Mouse (Mus musculus): Measurements from ENCODE around the gene Dnajc12. TPM values are rescaled to one million over a fixed set of nuclear protein-coding genes. Genes with fewer than 3 reads are reported as not detected.

Dnajc12 gene
- polyA plus RNA-seq (2012; rRNA removed), result 0.23 and 0.49 TPM in 2 replicates

DNA sequence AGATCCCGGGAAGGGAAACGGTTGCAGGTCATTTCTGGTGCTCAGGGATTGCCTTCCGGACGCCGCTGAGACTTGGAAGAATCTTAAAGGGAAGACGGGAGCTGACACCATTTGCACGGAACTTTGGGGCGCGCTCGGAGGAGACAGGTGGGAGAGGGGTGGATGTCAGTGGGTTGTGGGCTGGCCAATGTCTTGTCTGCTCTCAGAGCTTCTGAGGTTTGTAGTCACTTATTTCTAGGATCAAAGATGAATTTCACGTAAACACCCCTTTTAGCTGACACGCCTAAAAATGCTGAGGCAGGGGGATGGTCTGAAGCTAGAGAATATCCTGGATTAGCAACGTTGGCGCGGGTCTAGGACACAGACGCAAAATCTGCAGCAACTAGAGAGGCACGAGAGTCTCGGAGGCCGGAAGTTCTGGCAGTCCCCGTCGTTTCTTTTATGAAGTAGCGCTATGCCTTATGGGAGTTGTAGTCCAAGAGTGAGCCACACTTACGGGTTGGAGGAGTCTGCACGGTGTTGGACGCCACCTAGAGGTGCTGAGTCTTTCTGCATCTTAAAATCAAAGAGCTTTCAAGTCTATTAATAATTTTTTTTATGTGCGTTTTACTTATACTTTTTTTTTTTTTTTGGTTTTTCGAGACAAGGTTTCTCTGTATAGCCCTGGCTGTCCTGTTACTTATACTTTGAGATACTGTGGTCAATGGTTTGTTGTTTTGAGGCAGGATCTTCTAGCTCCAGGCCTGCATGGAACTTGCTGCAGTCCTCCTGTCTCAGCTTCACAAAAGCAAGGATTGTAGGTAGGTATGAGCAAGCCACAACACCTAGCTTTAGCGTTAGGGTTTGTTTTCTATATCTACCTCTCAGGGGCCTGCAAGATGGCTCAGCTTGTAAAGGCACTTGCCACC, at the start of gene Dnajc12:
Gene Dnajc12 (plus strand): TSS at position 72 of the 908 bp plus-strand sequence.
- H3K27me3 ChIP-seq (ENCODE audit: control insufficient read depth, insufficient read depth, low read length), result no peaks in the 10 kb centered on the region
- 1% methylated on average over 28 of the region's 28 CpGs for WGBS
- peak; percentile 74 to 95 for DNase-seq (ENCODE audit: low read depth in 1 of 2, low spot score in 2 of 2)
- peak within 1 kb of the TSS; percentile 63 for H3K4me3 ChIP-seq (ENCODE audit: extremely low read depth, insufficient read depth, insufficient read length)
- no peaks in the 10 kb centered on the region for H3K36me3 ChIP-seq (ENCODE audit: control insufficient read depth, insufficient read depth, low read length)
- H3K4me1 ChIP-seq (ENCODE audit: control insufficient read depth, insufficient read depth, insufficient read length), result 0 out of 2 replicates have a peak, but pooled peaks cover 2% of the 10 kb centered on the region
- H3K27ac ChIP-seq (ENCODE audit: insufficient read depth, low read length), result peak within 1 kb of the TSS; percentile 35; the same call in 1 of the 2 replicates
- TF ChIP-seq POLR2A (IDR thresholded peaks at IDR 0.05; ENCODE audit: low read depth, low read length) (peak; percentile 60), CTCF (IDR thresholded peaks at IDR 0.05; ENCODE audit: extremely low read depth, insufficient read depth, insufficient read length, insufficient replicate concordance) (peak; percentile 61; the same call in 1 of the 2 replicates)

DNA sequence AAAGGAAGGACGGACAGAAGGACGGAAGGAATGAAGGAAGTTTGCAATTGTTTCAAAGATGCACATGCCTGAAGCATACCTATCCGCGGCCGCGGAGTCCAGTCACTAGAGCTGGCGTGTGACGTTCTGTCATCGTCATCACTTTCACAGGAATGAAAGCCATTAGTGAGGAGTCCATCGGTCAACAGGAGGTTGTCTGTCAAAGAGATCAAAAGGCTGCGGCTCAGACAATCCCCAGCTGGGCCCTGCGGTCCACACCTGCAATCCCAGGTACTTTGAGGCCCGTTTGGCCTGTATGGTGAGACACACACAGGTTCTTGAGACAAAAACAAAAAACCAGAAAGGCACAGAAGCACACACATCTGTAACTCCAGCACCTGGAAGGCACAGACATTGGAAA, 45.3 kb upstream of the Dnajc12 start:
- DNase-seq (ENCODE audit: low read depth in 1 of 2, low spot score in 2 of 2), result no peak
- Histone ChIP-seq H3K4me3 (ENCODE audit: extremely low read depth, insufficient read depth, insufficient read length) (no peak overlapping the region), H3K4me1 (ENCODE audit: control insufficient read depth, insufficient read depth, insufficient read length) (no peaks in the 10 kb centered on the region), H3K27ac (ENCODE audit: insufficient read depth, low read length) (no peak overlapping the region), H3K36me3 (ENCODE audit: control insufficient read depth, insufficient read depth, low read length) (peaks cover 13% of the 10 kb centered on the region), H3K27me3 (ENCODE audit: control insufficient read depth, insufficient read depth, low read length) (no peaks in the 10 kb centered on the region)
- WGBS, result 94% methylated on average over 13 of the region's 13 CpGs
- TF ChIP-seq POLR2A (IDR thresholded peaks at IDR 0.05; ENCODE audit: low read depth, low read length) (no peak), CTCF (IDR thresholded peaks at IDR 0.05; ENCODE audit: extremely low read depth, insufficient read depth, insufficient read length, insufficient replicate concordance) (no peak)

DNA sequence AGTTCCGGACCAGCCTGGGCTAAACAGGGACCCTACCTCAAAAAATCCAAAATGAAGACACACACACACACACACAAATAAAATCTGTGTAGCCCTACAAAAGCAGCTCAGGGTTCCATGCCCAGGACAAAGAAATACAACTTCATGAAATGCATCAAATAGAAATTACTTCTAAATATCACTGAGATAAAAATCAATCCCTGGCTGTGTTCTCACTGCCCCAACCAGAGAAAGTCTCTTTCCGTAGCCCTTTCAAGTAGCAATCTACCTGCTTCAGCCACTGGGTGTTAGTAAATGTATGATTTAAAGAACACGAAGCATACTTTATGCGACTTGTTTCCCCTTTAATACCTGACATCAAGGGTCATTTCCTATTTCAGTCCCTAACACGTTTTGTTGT, 44.9 kb upstream of the Dnajc12 start:
- 26% methylated on average over 5 of the region's 5 CpGs for WGBS
- DNase-seq (ENCODE audit: low read depth in 1 of 2, low spot score in 2 of 2), result no peak
- no peak overlapping the region for H3K4me3 ChIP-seq (ENCODE audit: extremely low read depth, insufficient read depth, insufficient read length)
- H3K27ac ChIP-seq (ENCODE audit: insufficient read depth, low read length), result no peak overlapping the region
- H3K27me3 ChIP-seq (ENCODE audit: control insufficient read depth, insufficient read depth, low read length), result no peaks in the 10 kb centered on the region
- no peaks in the 10 kb centered on the region for H3K4me1 ChIP-seq (ENCODE audit: control insufficient read depth, insufficient read depth, insufficient read length)
- TF ChIP-seq POLR2A (IDR thresholded peaks at IDR 0.05; ENCODE audit: low read depth, low read length) (no peak), CTCF (IDR thresholded peaks at IDR 0.05; ENCODE audit: extremely low read depth, insufficient read depth, insufficient read length, insufficient replicate concordance) (no peak)
- H3K36me3 ChIP-seq (ENCODE audit: control insufficient read depth, insufficient read depth, low read length), result peaks cover 13% of the 10 kb centered on the region

DNA sequence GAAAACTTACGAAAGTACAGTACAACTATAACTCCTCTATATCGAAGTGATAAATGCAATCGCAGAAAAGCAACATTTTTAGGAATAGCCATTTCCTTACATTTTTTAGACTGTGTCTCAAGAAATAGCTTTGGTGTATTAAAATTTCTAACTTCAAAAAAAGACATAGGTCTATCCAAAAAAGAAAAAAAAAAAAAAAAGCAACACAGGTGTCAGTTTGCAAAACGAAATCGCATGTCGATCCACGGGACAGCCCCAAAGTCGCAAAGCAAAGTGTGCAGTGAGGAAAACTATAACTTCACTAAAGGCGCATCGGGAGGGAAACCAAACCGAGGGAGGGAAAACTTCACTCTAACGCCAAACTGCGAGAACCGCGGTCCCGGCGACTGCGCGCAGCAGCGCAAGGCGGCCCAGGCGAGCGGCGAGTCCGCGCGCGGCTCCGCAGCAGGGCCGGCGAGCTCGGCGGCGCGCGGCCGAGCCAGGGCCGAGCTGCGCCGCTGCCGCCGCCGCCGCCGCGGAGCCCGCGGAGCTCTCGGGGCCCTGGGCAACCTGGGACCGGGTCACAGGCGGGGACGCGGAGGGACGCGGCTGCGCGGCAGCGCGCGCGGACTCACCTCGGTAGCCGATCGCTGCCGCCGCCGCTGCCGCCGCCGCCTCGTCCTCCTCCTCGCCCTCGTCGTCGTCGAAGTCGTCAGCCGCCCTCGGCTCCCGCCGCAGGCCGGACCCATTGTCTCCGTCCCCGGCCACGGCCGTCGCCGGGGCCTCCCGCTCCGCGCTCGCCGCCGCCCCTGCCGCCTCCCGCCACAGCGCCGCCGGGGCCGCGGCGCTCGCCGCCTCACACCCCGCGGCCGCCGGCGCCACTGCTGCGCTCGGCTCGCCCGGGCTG, 44.0 kb upstream of the Dnajc12 start:
- no peak for TF ChIP-seq POLR2A (IDR thresholded peaks at IDR 0.05; ENCODE audit: low read depth, low read length)
- no peak for TF ChIP-seq CTCF (IDR thresholded peaks at IDR 0.05; ENCODE audit: extremely low read depth, insufficient read depth, insufficient read length, insufficient replicate concordance)
- Histone ChIP-seq H3K4me1 (ENCODE audit: control insufficient read depth, insufficient read depth, insufficient read length) (no peaks in the 10 kb centered on the region), H3K27me3 (ENCODE audit: control insufficient read depth, insufficient read depth, low read length) (no peaks in the 10 kb centered on the region), H3K4me3 (ENCODE audit: extremely low read depth, insufficient read depth, insufficient read length) (peak overlapping the region; percentile 87), H3K27ac (ENCODE audit: insufficient read depth, low read length) (peak overlapping the region; percentile 88), H3K36me3 (ENCODE audit: control insufficient read depth, insufficient read depth, low read length) (peaks cover 8% of the 10 kb centered on the region)
- WGBS, result 2% methylated on average over 103 of the region's 113 CpGs
- DNase-seq (ENCODE audit: low read depth in 1 of 2, low spot score in 2 of 2), result peak in 1 of 2 experiments; percentile 56

DNA sequence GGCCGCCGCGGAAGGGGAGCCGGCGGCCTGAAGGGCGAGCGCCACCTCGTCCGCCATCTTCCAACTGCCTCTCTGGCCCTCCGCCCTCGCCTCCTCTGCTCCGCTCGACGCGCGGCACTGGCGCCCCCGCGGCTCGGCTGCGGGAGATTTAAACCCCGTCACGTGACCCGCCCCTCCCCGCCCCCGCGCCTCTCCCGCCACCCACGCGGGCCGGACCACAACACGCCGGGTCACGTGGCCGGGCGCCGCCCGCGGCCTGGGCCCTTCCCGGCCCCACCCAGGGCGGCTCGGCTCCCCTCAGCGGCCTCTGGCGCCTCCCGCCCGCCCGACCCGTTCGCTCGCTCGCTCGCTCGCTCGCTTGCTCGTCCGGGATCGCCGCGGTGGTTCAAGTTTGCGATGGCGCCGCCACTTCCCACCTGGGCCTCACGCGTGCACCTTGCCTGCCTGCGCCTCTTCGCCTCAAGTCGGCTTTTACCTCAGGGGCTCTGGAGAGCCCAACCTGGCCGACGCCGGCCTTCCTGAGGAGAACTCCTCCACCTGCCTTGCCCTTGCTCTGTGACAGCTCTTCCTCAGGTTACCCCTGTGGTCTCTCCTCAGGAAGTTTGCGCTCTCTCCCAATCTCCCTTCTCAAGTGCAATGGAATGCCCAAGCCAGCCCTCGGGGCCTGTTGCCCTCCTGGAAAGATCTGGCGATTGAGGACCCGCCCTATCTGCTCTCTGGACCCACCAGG, 43.2 kb upstream of the Dnajc12 start:
- Histone ChIP-seq H3K4me1 (ENCODE audit: control insufficient read depth, insufficient read depth, insufficient read length) (no peaks in the 10 kb centered on the region), H3K4me3 (ENCODE audit: extremely low read depth, insufficient read depth, insufficient read length) (peak overlapping the region; percentile 87), H3K36me3 (ENCODE audit: control insufficient read depth, insufficient read depth, low read length) (peaks cover 5% of the 10 kb centered on the region; the same call in 1 of the 2 replicates), H3K27ac (ENCODE audit: insufficient read depth, low read length) (peak overlapping the region; percentile 88), H3K27me3 (ENCODE audit: control insufficient read depth, insufficient read depth, low read length) (no peaks in the 10 kb centered on the region)
- peak; percentile 69 to 91 for DNase-seq (ENCODE audit: low read depth in 1 of 2, low spot score in 2 of 2)
- 4% methylated on average over 66 of the region's 74 CpGs for WGBS
- peak; percentile 98 for TF ChIP-seq POLR2A (IDR thresholded peaks at IDR 0.05; ENCODE audit: low read depth, low read length)
- no peak for TF ChIP-seq CTCF (IDR thresholded peaks at IDR 0.05; ENCODE audit: extremely low read depth, insufficient read depth, insufficient read length, insufficient replicate concordance)

DNA sequence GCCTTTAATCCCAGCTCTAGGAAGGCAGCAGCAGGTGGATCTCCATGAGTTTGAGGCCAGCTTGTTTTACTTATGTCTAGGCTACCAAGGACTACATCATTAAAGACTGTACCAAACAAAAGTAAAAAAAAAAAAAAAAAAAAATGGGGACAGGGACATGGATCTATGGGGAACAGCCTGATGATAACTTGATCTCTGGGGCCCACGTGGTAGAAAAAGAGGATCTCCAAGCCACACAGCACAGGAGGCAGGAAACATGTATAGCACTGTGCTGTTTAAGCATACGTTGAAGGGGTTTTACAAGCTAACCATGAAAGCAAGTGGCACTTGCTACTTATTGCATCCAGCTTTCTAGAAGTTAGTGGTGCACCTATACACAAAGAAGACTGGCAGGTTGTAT, 40.9 kb upstream of the Dnajc12 start:
- TF ChIP-seq CTCF (IDR thresholded peaks at IDR 0.05; ENCODE audit: extremely low read depth, insufficient read depth, insufficient read length, insufficient replicate concordance) (no peak), POLR2A (IDR thresholded peaks at IDR 0.05; ENCODE audit: low read depth, low read length) (no peak)
- WGBS, result 30% methylated on average over 2 of the region's 2 CpGs
- Histone ChIP-seq H3K4me3 (ENCODE audit: extremely low read depth, insufficient read depth, insufficient read length) (no peak overlapping the region), H3K27ac (ENCODE audit: insufficient read depth, low read length) (no peak overlapping the region), H3K4me1 (ENCODE audit: control insufficient read depth, insufficient read depth, insufficient read length) (no peaks in the 10 kb centered on the region), H3K27me3 (ENCODE audit: control insufficient read depth, insufficient read depth, low read length) (no peaks in the 10 kb centered on the region), H3K36me3 (ENCODE audit: control insufficient read depth, insufficient read depth, low read length) (peaks cover 1% of the 10 kb centered on the region; the same call in 1 of the 2 replicates)
- no peak for DNase-seq (ENCODE audit: low read depth in 1 of 2, low spot score in 2 of 2)
